Mouse (Mus musculus) hindbrain, embryonic 10.5 days (tissue): ENCODE measurements around the gene Braf. TPM values are rescaled to one million over a fixed set of nuclear protein-coding genes. Genes with fewer than 3 reads are reported as not detected.
"Not testable (repeated sequence)": the region's sequence is repeated elsewhere in the genome, so short reads cannot be mapped to it uniquely, and the experiment has no call there.

Experiments used
- DNase-seq: peaks from one replicate; pipeline ENCODE4 v3.0.0-alpha.2; 2017; ENCODE audit warnings: low spot score
- H3K27ac ChIP-seq: fragments of 300-500 bp; sonication (generic); 2 replicates; pipeline ENCODE4 v1.5.1; 2016; ENCODE audit warnings: mild to moderate bottlenecking, moderate library complexity
- H3K27me3 ChIP-seq: fragments of 300-500 bp; sonication (generic); 2 replicates; pipeline ENCODE4 v1.6.1; 2016; ENCODE audit warnings: mild to moderate bottlenecking; ENCODE audit not compliant: poor library complexity, insufficient read depth, severe bottlenecking
- H3K36me3 ChIP-seq: fragments of 300-500 bp; sonication (generic); 2 replicates; pipeline ENCODE4 v1.6.1; 2016; ENCODE audit warnings: mild to moderate bottlenecking, moderate library complexity
- H3K4me1 ChIP-seq: fragments of 300-500 bp; sonication (generic); replicated peaks from 2 replicates; pipeline ENCODE4 v1.6.1; 2016; ENCODE audit warnings: mild to moderate bottlenecking
- H3K4me3 ChIP-seq: fragments of 300-500 bp; sonication (generic); 2 replicates; pipeline ENCODE4 v1.5.1; 2016; ENCODE audit warnings: mild to moderate bottlenecking, moderate library complexity
- H3K9me3 ChIP-seq: fragments of 300-500 bp; sonication (generic); 2 replicates; pipeline ENCODE4 v1.6.1; 2016; ENCODE audit warnings: mild to moderate bottlenecking, moderate library complexity
- WGBS: fragments of 180-500 bp; shearing (Covaris S2); methylation state at CpG from one replicate; pipeline ENCODE4 v1.1.7; 2016; 5-methylcytosine and 5-hydroxymethylcytosine counted together
- polyA plus RNA-seq: library from polyadenylated mRNA; unstranded; fragments of >200 nt; fragmentation: Nextera tagmentation; extraction: Ambion mirVana; gene quantifications from 2 replicates; pipeline ENCODE4 v1.2.1, GENCODE M21; 2016

The Braf gene
- polyA plus RNA-seq = 18.4 and 18.6 TPM in 2 replicates

GRCm38 (mm10) chr6:39724866-39725711 is at the start of gene Braf:
Gene Braf (minus strand): TSS chr6:39725463.
- H3K9me3 ChIP-seq = no peaks in the 10 kb centered on the region
- H3K4me1 ChIP-seq = peaks cover 23% of the 10 kb centered on the region
- DNase-seq = peak; percentile 91
- H3K36me3 ChIP-seq = no peaks in the 10 kb centered on the region
- peak within 1 kb of the TSS; percentile 98 for H3K27ac ChIP-seq
- H3K4me3 ChIP-seq = peak within 1 kb of the TSS; percentile 94
- 1% methylated on average over 76 of the region's 101 CpGs for WGBS
- H3K27me3 ChIP-seq = no peaks in the 10 kb centered on the region

- no peaks in the 10 kb centered on the region for H3K36me3 ChIP-seq
- no peaks in the 10 kb centered on the region for H3K27me3 ChIP-seq
- H3K4me3 ChIP-seq = no peak overlapping the region
- no peak for DNase-seq
- H3K4me1 ChIP-seq = peaks cover 12% of the 10 kb centered on the region
- H3K9me3 ChIP-seq = no peaks in the 10 kb centered on the region
- 89% methylated on average over 9 of the region's 9 CpGs for WGBS
- no peak overlapping the region for H3K27ac ChIP-seq
Observed at GRCm38 (mm10) chr6:39775029-39775428, 49.8 kb upstream of the Braf start.

- Histone ChIP-seq H3K4me3 (no peak overlapping the region), H3K27ac (no peak overlapping the region), H3K27me3 (no peaks in the 10 kb centered on the region), H3K9me3 (no peaks in the 10 kb centered on the region), H3K36me3 (no peaks in the 10 kb centered on the region), H3K4me1 (no peaks in the 10 kb centered on the region)
- 86% methylated on average over 2 of the region's 2 CpGs for WGBS
- no peak for DNase-seq
Observed at GRCm38 (mm10) chr6:39757229-39757628, 32.0 kb upstream of the Braf start.

GRCm38 (mm10) chr6:39749881-39750280 is 24.6 kb upstream of the Braf start:
- no peaks in the 10 kb centered on the region for H3K9me3 ChIP-seq
- no peaks in the 10 kb centered on the region for H3K27me3 ChIP-seq
- peak; percentile 21 for DNase-seq
- H3K4me1 ChIP-seq = 0 out of 2 replicates have a peak, but pooled peaks cover 4% of the 10 kb centered on the region
- 21% methylated on average over 6 of the region's 6 CpGs for WGBS
- H3K4me3 ChIP-seq = no peak overlapping the region
- H3K36me3 ChIP-seq = no peaks in the 10 kb centered on the region
- H3K27ac ChIP-seq = no peak overlapping the region

- H3K36me3 ChIP-seq = no peaks in the 10 kb centered on the region
- H3K9me3 ChIP-seq = no peaks in the 10 kb centered on the region
- no peak for DNase-seq
- 31% methylated on average over 1 of the region's 1 CpGs for WGBS
- H3K4me3 ChIP-seq = no peak overlapping the region
- H3K4me1 ChIP-seq = 0 out of 2 replicates have a peak, but pooled peaks cover 4% of the 10 kb centered on the region
- no peaks in the 10 kb centered on the region for H3K27me3 ChIP-seq
- no peak overlapping the region for H3K27ac ChIP-seq
Observed at GRCm38 (mm10) chr6:39747094-39747493, 21.8 kb upstream of the Braf start.

GRCm38 (mm10) chr6:39745456-39745855 is 20.2 kb upstream of the Braf start:
- H3K4me3 ChIP-seq = no peak overlapping the region
- no peaks in the 10 kb centered on the region for H3K9me3 ChIP-seq
- no peak for DNase-seq
- 0 out of 2 replicates have a peak, but pooled peaks cover 4% of the 10 kb centered on the region for H3K4me1 ChIP-seq
- 100% methylated on average over 1 of the region's 1 CpGs for WGBS
- no peaks in the 10 kb centered on the region for H3K27me3 ChIP-seq
- H3K27ac ChIP-seq = no peak overlapping the region
- no peaks in the 10 kb centered on the region for H3K36me3 ChIP-seq

- not testable (repeated sequence) for H3K27ac ChIP-seq, H3K9me3 ChIP-seq, H3K4me1 ChIP-seq, H3K4me3 ChIP-seq, DNase-seq, H3K36me3 ChIP-seq, H3K27me3 ChIP-seq
- 92% methylated on average over 9 of the region's 9 CpGs for WGBS
Observed at GRCm38 (mm10) chr6:39739698-39740097, 14.4 kb upstream of the Braf start.

- H3K27ac ChIP-seq = no peak overlapping the region
- no peaks in the 10 kb centered on the region for H3K9me3 ChIP-seq
- no peaks in the 10 kb centered on the region for H3K36me3 ChIP-seq
- H3K27me3 ChIP-seq = no peaks in the 10 kb centered on the region
- peaks cover 12% of the 10 kb centered on the region for H3K4me1 ChIP-seq
- H3K4me3 ChIP-seq = no peak overlapping the region
- DNase-seq = no peak
- WGBS = 83% methylated on average over 5 of the region's 5 CpGs
Observed at GRCm38 (mm10) chr6:39728095-39728494, 2.8 kb upstream of the Braf start.

GRCm38 (mm10) chr6:39726149-39726548 is 886 bp upstream of the Braf start:
- no peak overlapping the region for H3K27ac ChIP-seq
- no peaks in the 10 kb centered on the region for H3K9me3 ChIP-seq
- peaks cover 22% of the 10 kb centered on the region for H3K4me1 ChIP-seq
- WGBS = 87% methylated on average over 3 of the region's 3 CpGs
- no peak for DNase-seq
- H3K4me3 ChIP-seq = no peak overlapping the region
- no peaks in the 10 kb centered on the region for H3K36me3 ChIP-seq
- H3K27me3 ChIP-seq = no peaks in the 10 kb centered on the region

- peak overlapping the region; percentile 94 for H3K4me3 ChIP-seq
- H3K27me3 ChIP-seq = no peaks in the 10 kb centered on the region
- peak overlapping the region; percentile 98 for H3K27ac ChIP-seq
- 0% methylated on average over 12 of the region's 12 CpGs for WGBS
- no peaks in the 10 kb centered on the region for H3K36me3 ChIP-seq
- H3K4me1 ChIP-seq = peaks cover 23% of the 10 kb centered on the region
- no peak for DNase-seq
- H3K9me3 ChIP-seq = no peaks in the 10 kb centered on the region
Observed at GRCm38 (mm10) chr6:39724542-39724865, 759 bp downstream of the Braf start.

- peak overlapping the region; percentile 98 for H3K27ac ChIP-seq
- H3K4me1 ChIP-seq = peaks cover 23% of the 10 kb centered on the region
- 2% methylated on average over 7 of the region's 7 CpGs for WGBS
- DNase-seq = peak; percentile 4
- no peaks in the 10 kb centered on the region for H3K9me3 ChIP-seq
- no peaks in the 10 kb centered on the region for H3K36me3 ChIP-seq
- H3K27me3 ChIP-seq = no peaks in the 10 kb centered on the region
- H3K4me3 ChIP-seq = peak overlapping the region; percentile 94
Observed at GRCm38 (mm10) chr6:39724071-39724470, 1.2 kb downstream of the Braf start.

GRCm38 (mm10) chr6:39718567-39718966 is 6.7 kb downstream of the Braf start:
- Histone ChIP-seq H3K36me3 (no peaks in the 10 kb centered on the region), H3K9me3 (no peaks in the 10 kb centered on the region), H3K4me3 (no peak overlapping the region), H3K4me1 (peaks cover 16% of the 10 kb centered on the region), H3K27ac (no peak overlapping the region), H3K27me3 (no peaks in the 10 kb centered on the region)
- no peak for DNase-seq
- 86% methylated on average over 6 of the region's 6 CpGs for WGBS

GRCm38 (mm10) chr6:39717049-39717448 is 8.2 kb downstream of the Braf start:
- peaks cover 5% of the 10 kb centered on the region; the same call in 1 of the 2 replicates for H3K36me3 ChIP-seq
- H3K4me3 ChIP-seq = no peak overlapping the region
- H3K27ac ChIP-seq = no peak overlapping the region
- H3K9me3 ChIP-seq = peaks cover 3% of the 10 kb centered on the region; the same call in 1 of the 2 replicates
- H3K27me3 ChIP-seq = no peaks in the 10 kb centered on the region
- 0 out of 2 replicates have a peak, but pooled peaks cover 3% of the 10 kb centered on the region for H3K4me1 ChIP-seq
- 83% methylated on average over 2 of the region's 2 CpGs for WGBS
- no peak for DNase-seq
